Mouse (Mus musculus) Patski (cell line): Measurements from ENCODE around the gene Rogdi. TPM values are rescaled to one million over a fixed set of nuclear protein-coding genes. Genes with fewer than 3 reads are reported as not detected.

Experiments used
- ATAC-seq: fragments of 100-300 bp; one replicate; pipeline ENCODE4 v1.8.0; 2021
- CTCF ChIA-PET: fragments of 350-600 bp; sonication (Branson Sonifier 250); formaldehyde crosslinking; loops from one replicate; lab custom pipeline; 2022; ENCODE audit warnings: inconsistent platforms; lab: Charles Lee
- POLR2A ChIA-PET: fragments of 350-600 bp; sonication (Branson Sonifier 250); formaldehyde crosslinking; loops from one replicate; lab custom pipeline; 2022; ENCODE audit warnings: antibody characterized with exemption, inconsistent platforms; lab: Charles Lee
- DNase-seq: peaks from one replicate; pipeline ENCODE4 v3.0.0-alpha.2; 2011; ENCODE audit warnings: low read depth, low spot score
- H3K27me3 ChIP-seq: fragments of 371-371 bp; one replicate; pipeline ENCODE4 v1.5.1; 2021
- CTCF ChIP-seq: fragments of 100-300 bp; IDR thresholded peaks from one replicate; pipeline ENCODE4 v1.5.1; 2021
- in situ Hi-C: fragments of 300-500 bp; cut with MboI; formaldehyde crosslinking; loops from 3 replicates; pipeline ENCODE4 v1.11.1; 2018; ENCODE audit warnings: low pct_unique_long_range_greater_than_20kb, mixed read lengths
- polyA plus RNA-seq: library from polyadenylated mRNA; unstranded; gene quantifications from one replicate; pipeline ENCODE4 v1.2.3, GENCODE M21; 2021

The Rogdi gene
- polyA plus RNA-seq, 1 experiment from 2014 or later = 50.2 TPM

DNA sequence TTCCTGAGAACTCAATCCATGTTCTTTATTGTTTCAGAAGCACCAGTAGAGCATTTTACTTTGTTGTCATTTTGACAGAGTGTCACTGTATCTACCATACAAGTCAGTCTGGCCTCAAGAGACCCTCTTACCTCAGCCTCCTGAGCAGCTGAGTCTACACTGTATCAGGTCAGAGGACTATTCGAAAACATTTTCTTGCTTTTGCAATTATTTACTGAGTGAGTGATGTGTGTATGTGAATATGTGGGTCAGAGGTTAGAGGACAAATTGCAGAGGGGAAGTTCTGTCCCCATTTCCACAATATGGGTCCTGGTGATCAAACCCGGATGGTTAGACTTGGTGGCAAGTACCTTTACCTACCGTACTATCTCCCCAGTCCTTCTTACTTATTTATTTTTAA lies 10.7 kb upstream of the Rogdi start:
- POLR2A ChIA-PET = no interaction called here
- in situ Hi-C loops = no loop called here
- CTCF ChIA-PET = interaction anchor here (1.4 kb wide), 1 partner anchor 10 kb away, joined by 5 read pairs; no protein-coding TSS in a partner anchor
- H3K27me3 ChIP-seq = no peaks in the 10 kb centered on the region
- no peak for ATAC-seq
- no peak for DNase-seq
- TF ChIP-seq CTCF = no peak

DNA sequence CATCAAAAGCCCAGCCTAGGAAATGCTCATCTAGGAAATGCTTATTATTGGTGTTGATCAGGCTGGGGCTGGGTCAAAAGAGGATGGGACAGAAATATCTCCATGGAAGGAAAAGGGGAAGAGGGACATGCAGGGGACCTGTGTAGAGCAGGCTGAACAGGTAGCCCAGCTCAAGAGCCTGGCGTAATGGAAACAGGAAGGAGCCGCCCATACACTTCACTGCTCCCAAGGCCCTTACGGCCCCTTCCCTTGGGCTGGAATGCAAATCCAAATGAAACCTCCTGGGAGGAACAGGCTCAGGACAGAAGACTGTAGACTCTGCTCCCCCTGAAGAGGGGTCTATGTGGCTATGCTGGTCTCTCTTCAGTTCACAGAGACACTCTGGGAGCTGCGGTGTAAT lies 1.2 kb upstream of the Rogdi start:
- ChIA-PET POLR2A (interaction anchor here (1.3 kb wide), 1 partner anchor 42 kb away, joined by 3 read pairs; no protein-coding TSS in a partner anchor), CTCF (interaction anchor here (1.3 kb wide), 1 partner anchor 34 kb away, joined by 4 read pairs; no protein-coding TSS in a partner anchor)
- ATAC-seq (no peak), DNase-seq (no peak)
- no peak for TF ChIP-seq CTCF
- in situ Hi-C loops = loop anchor here (5.0 kb wide), 1 partner anchor 47 kb away; no protein-coding TSS in a partner anchor
- H3K27me3 ChIP-seq = no peaks in the 10 kb centered on the region

DNA sequence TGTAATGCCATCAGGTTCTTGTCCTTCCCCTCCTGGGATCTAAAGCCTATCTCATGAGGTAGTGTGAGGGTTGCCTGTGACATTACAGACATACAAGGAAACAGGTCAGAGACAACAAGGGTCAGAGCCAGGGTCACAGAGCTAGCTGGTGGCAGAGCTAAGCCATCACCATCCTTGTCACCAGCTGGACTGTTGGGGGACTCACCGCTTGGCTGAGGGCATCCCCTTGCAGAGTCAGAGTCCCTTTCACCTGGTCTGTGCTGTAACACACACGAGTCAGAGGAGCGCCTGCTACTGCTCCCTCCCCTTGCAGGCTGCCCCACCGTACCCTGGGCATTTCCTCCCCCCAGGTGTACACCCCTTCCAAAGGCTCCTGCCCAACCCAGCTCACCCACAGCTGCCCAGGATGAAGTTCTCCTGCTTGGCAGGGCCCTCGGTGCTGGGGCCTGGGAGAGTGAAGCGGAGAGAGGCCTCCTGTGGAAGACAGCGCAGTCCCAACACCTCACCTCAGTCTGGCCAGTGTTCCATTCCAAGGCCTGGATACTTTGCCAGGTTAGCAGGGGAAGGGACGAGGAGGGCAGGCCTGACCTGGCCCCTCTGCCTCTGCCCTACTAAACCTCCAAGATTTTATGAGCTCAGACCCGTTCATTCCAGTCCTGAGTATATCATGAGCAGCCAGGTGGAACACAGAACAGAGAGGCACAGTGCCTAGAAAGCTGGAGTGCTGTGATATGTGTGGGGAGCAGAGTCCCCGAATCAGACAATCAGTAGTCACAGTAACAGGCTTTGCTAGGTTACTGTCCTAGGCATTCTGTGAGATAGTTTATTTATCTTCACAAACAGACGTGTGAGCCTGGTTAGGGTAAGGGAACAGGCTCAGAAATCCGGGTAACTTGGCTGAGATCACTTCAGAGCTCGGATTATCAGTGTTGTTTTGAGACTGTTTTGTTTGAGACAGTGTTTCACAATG lies 1.0 kb downstream of the Rogdi start:
- no peak for TF ChIP-seq CTCF
- H3K27me3 ChIP-seq = no peaks in the 10 kb centered on the region
- in situ Hi-C loops = loop anchor here (5.0 kb wide), 1 partner anchor 45 kb away; no protein-coding TSS in a partner anchor
- peak; percentile 20 for DNase-seq
- ChIA-PET CTCF (interaction anchor here (1.2 kb wide), 3 partner anchors 14 to 35 kb away, joined by 3 read pairs; partner anchors contain the start of gene Sept12), POLR2A (interaction anchor here (0.5 to 1.2 kb wide), 2 partner anchors 9 to 15 kb away, joined by 3 to 4 read pairs; no protein-coding TSS in a partner anchor)
- peak; percentile 21 for ATAC-seq

DNA sequence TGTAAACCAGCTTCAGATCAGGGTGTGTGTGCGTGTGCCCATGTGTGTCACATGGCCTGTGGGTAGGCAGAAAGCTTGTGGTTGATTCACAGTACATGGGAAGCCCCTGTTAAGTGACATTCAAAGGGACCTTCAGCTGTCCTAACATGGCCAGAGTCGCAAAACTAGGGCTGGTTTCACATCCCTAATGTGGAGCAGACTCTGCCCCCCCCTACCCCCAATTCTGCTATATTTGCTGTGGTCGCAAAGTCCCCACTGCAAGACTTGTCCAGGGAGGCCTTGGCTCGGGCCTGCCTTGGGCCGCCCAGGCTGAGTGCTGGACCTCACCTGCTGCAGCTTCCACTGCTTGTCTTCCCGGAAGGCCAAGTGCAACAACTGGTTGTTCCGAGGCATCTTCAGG lies 2.1 kb downstream of the Rogdi start:
- ChIA-PET POLR2A (interaction anchor here (0.6 kb wide), 1 partner anchor 14 kb away, joined by 7 read pairs; no protein-coding TSS in a partner anchor), CTCF (interaction anchor here (1.3 kb wide), 1 partner anchor 28 kb away, joined by 4 read pairs; no protein-coding TSS in a partner anchor)
- H3K27me3 ChIP-seq = no peaks in the 10 kb centered on the region
- ATAC-seq (no peak), DNase-seq (no peak)
- TF ChIP-seq CTCF = no peak
- in situ Hi-C loops = loop anchor here (5.0 kb wide), 1 partner anchor 44 kb away; no protein-coding TSS in a partner anchor

DNA sequence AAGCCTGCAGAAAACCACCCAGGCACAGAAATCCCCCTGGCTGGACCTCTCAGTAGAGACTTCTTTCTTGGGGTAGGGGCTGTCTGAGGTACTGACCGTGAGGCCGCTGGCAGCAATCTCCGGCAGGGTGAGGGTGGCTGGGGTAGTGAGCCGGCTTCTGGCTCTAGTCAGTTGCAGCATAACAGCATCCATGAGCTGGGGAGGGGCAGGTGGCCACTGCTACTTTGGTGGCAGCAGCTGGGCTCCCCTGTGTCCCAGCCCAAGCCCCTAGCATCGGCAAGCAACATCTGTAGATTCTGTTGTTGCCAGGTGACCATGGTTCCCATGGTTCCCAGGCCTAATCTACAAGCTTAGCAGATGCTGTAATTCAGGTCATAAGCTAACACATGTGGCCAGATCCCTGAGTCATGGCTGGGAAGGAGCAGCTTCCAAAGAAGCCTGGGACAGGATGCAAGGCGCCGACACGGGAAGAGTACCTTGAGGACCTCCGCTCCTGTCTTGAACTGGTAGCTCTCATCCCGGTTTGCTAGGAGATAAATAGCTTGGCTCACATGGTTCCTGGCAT lies 2.9 kb downstream of the Rogdi start:
- CTCF ChIA-PET = interaction anchor here (1.3 kb wide), 1 partner anchor 27 kb away, joined by 4 read pairs; no protein-coding TSS in a partner anchor
- POLR2A ChIA-PET = interaction anchor here (0.6 kb wide), 1 partner anchor 15 kb away, joined by 7 read pairs; no protein-coding TSS in a partner anchor
- DNase-seq = no peak

DNA sequence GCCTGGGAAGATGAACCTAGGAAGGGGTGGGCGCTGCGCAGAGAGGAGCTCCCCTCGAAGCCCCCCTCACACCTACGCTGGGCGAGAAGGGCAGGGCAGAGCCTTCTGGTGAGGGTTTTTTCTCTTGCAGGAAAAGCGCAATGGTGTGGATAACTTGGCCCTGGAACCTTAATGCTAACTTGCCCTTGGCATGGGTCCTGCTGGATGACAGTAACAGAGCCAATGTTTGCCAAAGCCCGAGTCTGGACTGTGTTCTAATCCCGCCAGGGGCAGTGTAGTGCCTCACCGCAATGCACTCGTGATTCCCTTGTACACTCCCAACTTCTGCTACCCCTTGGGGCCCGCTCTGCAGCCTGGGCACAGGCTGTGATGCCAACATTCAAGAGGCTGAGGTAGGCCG lies 5.3 kb downstream of the Rogdi start:
- ATAC-seq (no peak), DNase-seq (no peak)
- in situ Hi-C loops = no loop called here
- no peak for TF ChIP-seq CTCF
- no peaks in the 10 kb centered on the region for H3K27me3 ChIP-seq
- ChIA-PET CTCF (no interaction called here), POLR2A (no interaction called here)

More for the DNA sequence above, 2.9 kb downstream of the Rogdi start:
- ATAC-seq = no peak
- in situ Hi-C loops = loop anchor here (5.0 kb wide), 1 partner anchor 43 kb away; no protein-coding TSS in a partner anchor
- H3K27me3 ChIP-seq = no peaks in the 10 kb centered on the region
- TF ChIP-seq CTCF = no peak

DNA sequence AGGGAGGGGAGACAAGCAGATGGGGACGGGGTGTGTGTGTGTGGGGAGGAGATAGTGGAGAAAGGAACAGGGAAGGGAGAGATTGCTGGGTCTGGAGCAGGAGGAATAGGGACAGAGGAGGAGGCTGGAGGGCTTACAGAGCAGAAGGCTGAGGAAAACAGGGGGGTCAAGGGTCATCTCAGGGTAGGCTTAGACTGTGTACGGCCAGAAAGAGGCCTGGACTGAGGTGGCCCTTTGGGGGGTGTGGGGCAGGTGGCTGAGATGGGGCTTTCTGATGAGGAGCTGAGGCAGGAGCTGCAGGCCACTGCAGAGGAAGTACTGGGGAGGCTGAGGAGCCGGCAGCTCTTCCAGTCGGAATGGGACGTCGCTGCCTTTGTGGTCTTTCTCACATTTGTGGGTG lies 5.9 kb downstream of the Rogdi start:
- ATAC-seq = no peak
- CTCF ChIA-PET = interaction anchor here (1.0 kb wide), 1 partner anchor 9 kb away, joined by 4 read pairs; no protein-coding TSS in a partner anchor
- no peak for TF ChIP-seq CTCF
- POLR2A ChIA-PET = no interaction called here
- H3K27me3 ChIP-seq = no peaks in the 10 kb centered on the region
- in situ Hi-C loops = no loop called here
- no peak for DNase-seq

DNA sequence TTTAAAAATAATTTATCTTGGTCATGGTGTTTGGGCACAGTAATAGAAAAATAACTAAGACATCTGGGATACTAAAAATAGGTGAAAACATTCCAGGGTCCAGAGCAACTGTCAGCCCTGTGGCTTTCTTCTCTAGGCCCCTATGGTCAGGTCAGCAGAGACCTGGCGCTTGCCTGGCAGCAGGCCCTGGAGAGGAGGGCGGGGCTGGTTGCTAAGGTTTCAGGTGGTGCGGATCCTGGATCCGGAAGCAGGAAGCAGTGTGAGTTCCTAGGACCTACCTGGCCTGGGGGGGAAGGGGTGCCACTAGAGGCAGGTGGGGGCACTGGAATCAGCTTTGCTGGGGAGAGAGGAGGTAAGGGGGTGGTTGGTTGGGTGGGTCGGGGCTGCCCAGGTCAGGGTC lies 6.3 kb downstream of the Rogdi start, which contains the start of gene Smim22:
Gene Smim22 (plus strand): TSS at position 222 of the 400 bp plus-strand sequence.
- no peak for DNase-seq
- CTCF ChIA-PET = interaction anchor here (1.0 kb wide), 1 partner anchor 9 kb away, joined by 4 read pairs; no protein-coding TSS in a partner anchor

DNA sequence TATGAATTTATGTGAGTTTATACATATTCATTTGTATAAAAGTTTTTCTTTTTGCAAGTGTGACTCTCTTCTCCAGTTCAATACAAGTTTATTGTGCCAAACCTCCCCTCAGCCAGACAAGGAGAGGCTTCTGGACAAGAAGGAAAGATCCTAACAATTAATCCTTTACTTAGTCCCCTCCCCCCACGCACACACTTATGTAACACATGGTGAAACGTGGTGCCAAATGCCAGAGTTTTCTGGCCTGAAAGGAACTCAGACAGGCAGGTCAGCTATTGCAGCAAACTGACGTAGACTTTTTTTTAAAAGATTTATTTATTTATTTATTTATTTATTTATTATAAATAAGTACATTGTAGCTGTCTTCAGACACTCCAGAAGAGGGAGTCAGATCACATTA lies 12.7 kb downstream of the Rogdi start:
- no peak for TF ChIP-seq CTCF
- CTCF ChIA-PET = no interaction called here
- DNase-seq = no peak
- in situ Hi-C loops = no loop called here
- POLR2A ChIA-PET = no interaction called here
- ATAC-seq = no peak
- H3K27me3 ChIP-seq = peaks cover 7% of the 10 kb centered on the region

More for the DNA sequence above, 6.3 kb downstream of the Rogdi start, which contains the start of gene Smim22:
- ATAC-seq = no peak
- in situ Hi-C loops = no loop called here
- POLR2A ChIA-PET = interaction anchor here (0.6 kb wide), 2 partner anchors 93 to 820 kb away, joined by 3 read pairs; no protein-coding TSS in a partner anchor
- no peaks in the 10 kb centered on the region for H3K27me3 ChIP-seq
- TF ChIP-seq CTCF = no peak

DNA sequence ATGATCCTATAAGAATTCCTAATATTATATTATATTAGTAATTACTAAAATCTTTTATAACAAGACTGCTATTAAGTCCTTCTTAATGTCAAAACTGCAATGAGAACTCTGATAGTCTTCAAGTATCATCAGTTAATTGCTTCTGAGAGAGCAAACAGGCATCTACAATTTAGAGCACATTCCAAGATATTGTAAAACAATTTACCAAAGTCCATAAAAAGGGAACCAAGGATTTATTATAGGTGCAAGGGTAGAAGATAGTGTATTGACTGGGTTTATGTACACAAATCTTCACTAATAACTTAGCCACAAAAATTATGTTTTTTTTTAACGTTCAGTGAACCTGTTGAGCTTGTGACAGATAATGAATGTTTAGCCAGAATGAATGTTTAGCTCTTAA lies 14.4 kb downstream of the Rogdi start:
- ChIA-PET CTCF (no interaction called here), POLR2A (no interaction called here)
- no peak for TF ChIP-seq CTCF
- ATAC-seq (no peak), DNase-seq (no peak)
- in situ Hi-C loops = no loop called here
- H3K27me3 ChIP-seq = peaks cover 7% of the 10 kb centered on the region
